Mouse (Mus musculus) lung, adult 2 months (tissue): ENCODE results near the gene Prr19. TPM values are rescaled to one million over a fixed set of nuclear protein-coding genes. Genes with fewer than 3 reads are reported as not detected.

Experiments
- DNase-seq: peaks from one replicate; pipeline ENCODE4 v3.0.0; 2022
- H3K4me1 ChIP-seq: fragments of 200-500 bp; 2 replicates; pipeline ENCODE4 v1.6.1; 2011; ENCODE audit warnings: low read length; ENCODE audit not compliant: control insufficient read depth, insufficient read depth
- H3K4me3 ChIP-seq: fragments of 200-500 bp; replicated peaks from 2 replicates; pipeline ENCODE3; 2011; ENCODE audit warnings: low read depth, mild to moderate bottlenecking, control low read depth, low read length; ENCODE audit errors: extremely low read depth
- CTCF ChIP-seq: fragments of 200-500 bp; IDR thresholded peaks from 2 replicates; pipeline ENCODE4 v1.5.1; 2011; ENCODE audit warnings: mild to moderate bottlenecking, low read length, control low read depth; ENCODE audit not compliant: insufficient read depth
- POLR2A ChIP-seq: fragments of 200-500 bp; IDR thresholded peaks from 2 replicates; pipeline ENCODE4 v1.6.1; 2011; ENCODE audit warnings: low read depth, mild to moderate bottlenecking, control low read depth, low read length, borderline replicate concordance; ENCODE audit errors: extremely low read depth
- WGBS: fragments of 180-500 bp; shearing (Covaris S2); methylation state at CpG from one replicate; pipeline ENCODE4 v1.1.7; 2018; 5-methylcytosine and 5-hydroxymethylcytosine counted together
- polyA plus RNA-seq: library from polyadenylated mRNA; depleted of rRNA; stranded (reverse); fragments of >200 nt; gene quantifications from 2 replicates; pipeline ENCODE4 v1.2.3, GENCODE M21; 2012

Prr19 gene
- polyA plus RNA-seq, 1 experiment, result not detected

DNA sequence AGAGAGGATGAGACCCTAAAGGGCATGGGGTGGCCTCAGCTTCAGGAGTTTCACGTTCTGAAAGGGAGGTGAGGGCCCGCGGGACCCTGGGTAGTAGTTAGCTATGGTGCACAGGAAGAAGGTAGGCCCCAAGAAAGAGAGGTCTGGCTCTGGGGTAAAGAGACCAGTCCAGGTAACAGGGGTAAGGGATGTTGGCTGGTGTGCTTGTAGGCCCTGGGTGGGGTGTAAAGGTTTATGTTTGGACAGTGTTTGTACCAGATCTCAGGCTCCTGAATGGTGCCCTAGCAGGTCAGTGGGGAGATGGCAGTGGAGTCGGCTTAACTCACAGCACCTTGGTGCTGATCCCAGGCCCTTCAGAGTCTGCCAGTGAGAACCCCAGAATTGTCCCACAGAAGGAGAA is 32.2 kb upstream of the Prr19 start:
- peaks cover 11% of the 10 kb centered on the region for H3K4me1 ChIP-seq
- no peak for DNase-seq
- TF ChIP-seq CTCF, result no peak
- no peak for TF ChIP-seq POLR2A

DNA sequence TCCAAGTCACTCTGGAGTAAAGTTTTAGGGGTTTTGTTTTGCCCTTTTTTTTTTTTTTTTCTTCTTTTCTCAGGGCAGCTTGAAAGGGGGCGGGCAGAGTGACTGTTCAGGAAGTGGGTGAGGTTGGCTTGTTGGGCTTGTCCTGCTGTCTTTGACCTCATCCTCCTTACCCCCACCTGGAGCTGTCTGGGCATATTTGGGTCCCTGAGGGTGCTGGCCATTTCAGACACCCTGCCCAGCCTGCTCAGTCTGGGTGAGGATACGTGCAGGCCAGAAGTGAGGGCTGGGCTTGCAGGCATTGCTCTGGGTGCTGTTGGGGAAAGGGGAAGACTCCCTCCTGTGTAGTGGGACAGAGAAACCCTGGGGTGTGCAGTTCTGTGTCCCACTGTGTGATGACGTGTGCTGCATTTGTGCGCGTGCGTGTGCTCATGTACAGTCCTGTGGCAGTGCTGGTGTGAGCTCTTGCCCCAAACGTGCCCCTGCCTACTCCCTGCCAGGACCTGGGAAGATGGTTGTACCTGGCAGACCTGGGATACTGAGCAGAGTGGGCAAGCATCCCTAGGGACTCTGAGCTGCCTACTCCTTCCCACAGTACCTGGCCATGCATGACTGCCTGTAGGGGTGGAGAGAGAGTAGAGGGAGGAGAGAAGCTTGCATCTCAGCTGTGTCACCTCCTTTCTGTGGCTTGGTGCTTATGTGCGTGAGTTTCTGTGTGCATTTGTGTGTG is 31.5 kb upstream of the Prr19 start:
- H3K4me3 ChIP-seq, result no peak overlapping the region
- DNase-seq, result no peak
- H3K4me1 ChIP-seq, result peaks cover 13% of the 10 kb centered on the region
- WGBS, result 59% methylated on average over 8 of the region's 8 CpGs
- TF ChIP-seq POLR2A, result no peak
- TF ChIP-seq CTCF, result no peak

More for the DNA sequence above, 32.2 kb upstream of the Prr19 start:
- 18% methylated on average over 4 of the region's 4 CpGs for WGBS
- H3K4me3 ChIP-seq, result peak overlapping the region; percentile 71

DNA sequence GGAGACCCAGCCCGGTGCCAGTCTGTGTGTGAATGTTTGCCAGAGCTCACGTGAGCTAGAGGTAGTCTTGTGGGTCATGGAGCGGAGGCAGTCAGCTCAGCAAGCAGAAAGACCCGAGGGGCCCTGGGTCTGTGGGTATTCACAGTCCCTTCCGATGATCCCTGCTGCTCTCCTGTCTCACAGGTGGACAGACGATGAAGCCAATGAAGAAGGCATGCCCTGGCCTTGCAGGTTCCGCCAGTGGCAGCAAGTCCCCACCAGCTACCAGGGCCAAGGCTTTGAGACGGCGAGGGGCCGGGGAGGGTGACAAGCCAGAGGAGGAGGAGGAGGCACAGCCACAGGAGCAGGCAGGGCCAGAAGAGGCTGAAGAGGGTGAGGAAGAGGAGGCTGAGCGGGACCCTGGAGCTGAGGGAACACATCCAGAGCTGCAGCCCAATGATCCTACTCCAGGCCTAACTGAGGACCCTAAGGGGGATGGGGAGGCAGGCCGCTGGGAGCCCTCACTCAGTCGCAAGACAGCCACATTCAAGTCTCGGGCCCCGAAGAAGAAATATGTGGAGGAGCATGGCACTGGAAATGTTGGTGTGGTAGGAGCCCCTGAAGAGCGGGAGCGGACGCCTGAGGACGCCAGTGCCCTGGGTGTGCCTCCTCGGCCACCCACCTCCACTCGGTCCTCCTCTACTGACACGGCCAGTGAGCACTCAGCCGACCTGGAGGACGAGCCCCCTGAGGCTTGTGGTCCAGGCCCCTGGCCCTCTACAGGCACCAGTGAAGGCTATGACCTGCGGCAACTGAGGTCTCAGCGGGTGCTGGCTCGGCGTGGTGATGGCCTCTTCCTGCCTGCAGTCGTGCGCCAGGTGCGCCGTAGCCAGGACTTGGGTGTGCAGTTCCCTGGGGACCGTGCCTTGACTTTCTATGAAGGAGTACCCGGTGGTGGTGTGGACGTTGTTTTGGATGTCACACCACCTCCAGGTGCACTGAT is 30.3 kb upstream of the Prr19 start:
- DNase-seq, result no peak

DNA sequence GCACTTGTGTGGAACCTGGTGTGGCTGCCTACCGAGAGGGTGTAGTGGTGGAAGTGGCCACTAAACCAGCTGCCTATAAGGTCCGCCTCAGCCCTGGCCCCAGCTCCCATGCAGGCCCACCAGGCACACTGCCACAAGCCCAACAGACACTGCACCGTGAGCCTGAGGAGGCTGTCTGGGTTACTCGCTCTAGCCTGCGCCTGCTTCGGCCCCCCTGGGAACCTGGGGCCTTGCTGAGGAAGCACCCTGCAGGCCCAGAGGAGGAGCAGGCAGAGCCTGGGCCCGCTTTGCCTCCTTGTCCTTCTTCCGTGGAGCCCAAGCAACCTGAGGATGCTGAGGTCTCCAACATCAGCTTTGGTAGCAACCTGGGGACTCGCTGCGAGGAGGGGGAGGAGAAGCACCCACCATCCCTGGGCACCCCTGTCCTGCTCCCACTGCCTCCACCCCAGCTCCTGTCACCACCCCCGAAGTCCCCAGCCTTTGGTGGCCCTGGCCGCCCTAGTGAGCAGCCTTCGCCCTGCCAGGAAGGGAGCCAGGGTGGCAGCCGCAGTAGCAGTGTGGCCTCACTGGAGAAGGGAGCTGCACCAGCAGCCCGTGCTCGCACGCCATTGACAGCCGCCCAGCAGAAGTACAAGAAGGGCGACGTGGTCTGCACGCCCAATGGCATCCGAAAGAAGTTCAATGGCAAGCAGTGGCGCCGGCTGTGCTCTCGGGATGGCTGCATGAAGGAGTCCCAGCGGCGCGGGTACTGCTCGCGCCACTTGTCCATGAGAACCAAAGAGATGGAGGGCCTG is 29.4 kb upstream of the Prr19 start:
- DNase-seq, result no peak
- TF ChIP-seq POLR2A (no peak), CTCF (no peak)
- 88% methylated on average over 30 of the region's 30 CpGs for whole genome bisulfite sequencing
- Histone ChIP-seq H3K4me1 (peaks cover 14% of the 10 kb centered on the region), H3K4me3 (no peak overlapping the region)

More for the DNA sequence above, 30.3 kb upstream of the Prr19 start:
- H3K4me3 ChIP-seq, result no peak overlapping the region
- WGBS, result 88% methylated on average over 35 of the region's 35 CpGs
- TF ChIP-seq POLR2A, result no peak
- no peak for TF ChIP-seq CTCF
- peaks cover 14% of the 10 kb centered on the region for H3K4me1 ChIP-seq

DNA sequence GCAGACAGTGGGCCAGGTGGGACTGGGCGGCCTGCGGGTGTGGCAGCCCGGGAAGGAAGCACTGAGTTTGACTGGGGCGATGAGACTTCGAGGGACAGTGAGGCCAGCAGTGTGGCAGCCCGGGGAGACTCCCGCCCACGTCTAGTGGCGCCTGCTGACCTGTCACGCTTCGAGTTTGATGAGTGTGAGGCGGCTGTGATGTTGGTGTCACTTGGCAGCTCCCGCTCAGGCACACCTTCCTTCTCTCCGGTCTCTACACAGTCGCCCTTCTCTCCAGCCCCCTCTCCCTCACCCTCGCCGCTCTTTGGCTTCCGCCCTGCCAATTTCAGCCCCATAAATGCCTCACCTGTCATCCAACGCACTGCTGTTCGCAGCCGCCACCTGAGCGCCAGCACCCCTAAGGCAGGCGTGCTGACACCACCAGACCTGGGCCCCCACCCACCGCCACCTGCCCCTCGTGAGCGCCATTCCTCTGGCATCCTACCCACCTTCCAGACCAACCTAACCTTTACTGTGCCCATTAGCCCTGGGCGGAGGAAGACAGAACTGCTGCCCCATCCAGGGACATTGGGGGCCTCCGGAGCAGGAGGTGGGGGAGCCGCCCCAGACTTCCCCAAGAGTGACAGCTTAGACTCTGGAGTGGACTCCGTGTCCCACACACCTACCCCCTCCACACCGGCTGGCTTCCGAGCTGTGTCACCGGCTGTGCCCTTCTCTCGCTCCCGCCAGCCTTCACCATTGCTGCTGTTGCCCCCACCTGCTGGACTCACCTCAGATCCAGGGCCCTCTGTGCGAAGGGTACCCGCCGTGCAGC is 28.6 kb upstream of the Prr19 start:
- H3K4me3 ChIP-seq, result no peak overlapping the region
- 85% methylated on average over 38 of the region's 38 CpGs for WGBS
- no peak for DNase-seq
- TF ChIP-seq POLR2A, result no peak
- peaks cover 17% of the 10 kb centered on the region for H3K4me1 ChIP-seq

DNA sequence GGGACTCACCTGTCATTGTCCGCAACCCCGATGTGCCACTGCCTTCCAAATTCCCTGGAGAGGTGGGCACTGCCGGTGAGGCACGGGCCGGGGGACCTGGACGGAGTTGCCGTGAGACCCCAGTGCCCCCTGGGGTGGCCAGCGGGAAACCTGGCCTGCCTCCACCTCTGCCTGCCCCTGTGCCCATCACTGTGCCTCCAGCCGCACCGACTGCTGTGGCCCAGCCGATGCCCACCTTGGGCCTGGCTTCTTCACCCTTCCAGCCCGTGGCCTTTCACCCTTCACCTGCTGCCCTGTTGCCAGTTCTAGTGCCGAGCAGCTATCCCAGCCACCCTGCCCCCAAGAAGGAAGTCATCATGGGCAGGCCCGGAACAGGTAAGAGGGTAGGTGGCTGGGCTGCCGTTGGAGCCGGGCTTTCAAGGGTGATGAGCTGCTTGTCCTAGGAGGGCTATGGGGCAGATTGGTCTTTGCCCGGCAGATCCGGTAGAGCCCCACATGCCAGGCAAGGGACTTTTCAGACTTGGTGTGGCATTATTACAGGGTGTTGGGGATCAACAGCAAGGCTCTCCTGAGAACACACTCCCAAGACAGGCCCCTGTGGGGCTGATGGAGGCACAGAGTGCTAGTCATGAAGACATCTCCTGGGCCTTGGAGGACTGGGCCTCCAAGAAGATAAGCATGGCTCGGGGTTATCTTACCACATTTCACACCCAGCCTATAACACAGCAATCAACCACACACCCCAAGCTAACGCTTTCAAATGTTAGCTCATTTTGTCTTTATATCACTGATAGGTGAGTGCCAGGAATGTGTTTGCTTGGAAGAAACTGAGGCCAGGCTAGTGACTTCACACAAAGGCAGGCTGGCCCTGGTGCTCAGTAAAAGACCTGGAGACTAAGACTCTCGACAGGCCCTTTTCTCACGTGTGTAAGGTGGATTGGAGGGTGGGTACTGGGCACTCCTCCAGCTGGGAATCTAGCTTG is 27.7 kb upstream of the Prr19 start:
- 83% methylated on average over 22 of the region's 22 CpGs for WGBS
- peaks cover 20% of the 10 kb centered on the region for H3K4me1 ChIP-seq
- no peak for DNase-seq
- TF ChIP-seq CTCF (no peak), POLR2A (no peak)
- H3K4me3 ChIP-seq, result no peak overlapping the region

DNA sequence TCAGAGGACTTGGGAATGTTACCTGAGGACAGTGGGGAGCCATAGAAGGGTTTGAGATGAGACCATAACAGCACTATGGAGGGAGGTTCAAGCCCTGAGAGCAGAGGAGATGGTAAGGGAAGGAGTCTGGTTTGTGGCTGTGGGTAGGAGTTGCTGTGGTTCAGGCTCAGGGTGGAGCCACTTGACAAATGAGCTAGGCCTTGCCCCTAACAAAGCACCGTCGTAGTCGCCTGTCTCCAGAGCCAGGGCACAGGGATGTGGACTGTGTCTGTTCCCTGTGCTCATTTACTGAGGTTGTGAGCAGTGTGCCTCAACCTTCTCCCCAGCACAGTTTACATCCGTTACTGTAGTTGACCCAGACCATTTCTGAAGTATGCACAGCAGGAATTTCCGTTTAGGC is 26.6 kb upstream of the Prr19 start:
- 35% methylated on average over 5 of the region's 5 CpGs for WGBS
- no peak overlapping the region for H3K4me3 ChIP-seq
- no peak for DNase-seq

DNA sequence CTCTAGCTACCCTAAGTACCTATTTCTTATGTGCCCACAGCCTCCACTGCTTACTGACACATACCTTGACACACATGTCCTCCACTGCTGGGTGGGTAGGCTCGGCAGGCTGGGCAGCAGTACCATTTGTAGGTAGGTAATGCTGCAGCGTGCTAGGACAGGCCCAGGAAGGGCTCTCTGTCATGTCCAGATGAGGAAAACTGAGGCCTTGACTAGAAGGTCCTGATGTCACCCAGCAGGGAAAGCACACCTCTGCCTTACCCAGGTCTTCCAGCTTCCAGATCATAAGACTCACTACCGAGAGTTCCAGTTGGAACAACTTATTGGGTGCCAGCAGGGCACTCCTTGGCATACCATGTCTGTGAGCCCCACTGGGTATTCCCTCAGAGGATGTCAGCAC is 26.2 kb upstream of the Prr19 start:
- peaks cover 15% of the 10 kb centered on the region for H3K4me1 ChIP-seq
- TF ChIP-seq POLR2A, result no peak
- no peak for TF ChIP-seq CTCF
- WGBS, result 84% methylated on average over 3 of the region's 3 CpGs
- no peak overlapping the region for H3K4me3 ChIP-seq
- DNase-seq, result no peak

More for the DNA sequence above, 26.6 kb upstream of the Prr19 start:
- TF ChIP-seq CTCF, result no peak
- no peak for TF ChIP-seq POLR2A
- H3K4me1 ChIP-seq, result peaks cover 16% of the 10 kb centered on the region
